Mouse (Mus musculus): ENCODE measurements around the gene Pdss2. TPM values are rescaled to one million over a fixed set of nuclear protein-coding genes. Genes with fewer than 3 reads are reported as not detected.

Pdss2 gene
- total RNA-seq, 1 experiment from 2014 or later, result 19.2 TPM

DNA sequence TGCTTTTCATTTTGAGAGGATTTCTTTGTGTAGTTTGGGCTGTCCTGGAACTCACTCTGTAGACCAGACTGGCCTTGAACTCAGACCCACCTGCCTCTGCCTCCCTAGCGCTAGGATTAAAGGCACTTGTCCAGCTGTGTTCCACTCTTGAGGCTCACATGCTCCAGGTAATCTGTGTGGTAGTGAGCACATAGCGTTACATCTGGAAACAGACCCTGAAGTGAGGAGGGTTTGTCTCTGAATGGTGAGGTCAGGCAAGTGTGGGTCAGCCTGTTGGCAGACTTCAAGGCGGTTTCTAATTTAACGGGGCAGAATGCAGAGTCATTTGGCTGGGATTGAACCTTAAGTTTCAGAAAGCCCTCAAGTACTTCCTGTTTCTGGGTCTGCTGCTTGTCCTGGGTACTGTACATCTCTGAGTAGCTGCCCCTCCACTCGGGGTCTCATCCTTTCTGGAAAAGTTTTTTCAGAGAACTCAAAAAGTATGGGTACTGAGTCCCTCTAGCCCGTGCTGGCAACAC, 264.5 kb downstream of the Pdss2 start:
- no peak for DNase-seq

DNA sequence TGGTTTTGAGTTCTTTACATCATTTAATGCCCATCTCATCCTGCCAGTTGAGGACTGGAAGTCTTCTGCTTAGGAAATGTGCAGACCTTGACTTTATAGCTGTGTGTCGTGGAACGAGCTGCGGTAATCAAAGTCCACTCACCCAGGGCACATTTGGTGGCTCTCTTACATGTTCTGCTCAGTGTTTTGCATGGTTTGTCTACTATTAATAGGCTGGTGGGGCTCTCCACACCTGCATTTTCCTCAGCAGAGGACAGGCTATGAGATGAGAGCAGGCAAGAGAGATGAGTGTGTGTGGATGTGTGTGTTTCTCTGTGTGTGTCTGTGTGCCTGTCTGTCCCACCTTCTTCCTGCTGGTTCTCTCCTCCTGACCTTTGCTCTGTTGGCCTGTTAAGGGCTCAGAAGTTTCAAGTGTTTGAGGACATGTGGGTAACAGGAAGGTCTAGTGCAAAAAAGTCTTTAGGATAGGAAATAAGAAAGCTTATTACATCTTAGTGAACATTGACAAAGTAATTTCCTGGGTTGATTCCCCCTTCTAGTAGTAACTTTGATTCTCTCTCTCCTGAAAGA, 266.2 kb downstream of the Pdss2 start:
- DNase-seq, result no peak

DNA sequence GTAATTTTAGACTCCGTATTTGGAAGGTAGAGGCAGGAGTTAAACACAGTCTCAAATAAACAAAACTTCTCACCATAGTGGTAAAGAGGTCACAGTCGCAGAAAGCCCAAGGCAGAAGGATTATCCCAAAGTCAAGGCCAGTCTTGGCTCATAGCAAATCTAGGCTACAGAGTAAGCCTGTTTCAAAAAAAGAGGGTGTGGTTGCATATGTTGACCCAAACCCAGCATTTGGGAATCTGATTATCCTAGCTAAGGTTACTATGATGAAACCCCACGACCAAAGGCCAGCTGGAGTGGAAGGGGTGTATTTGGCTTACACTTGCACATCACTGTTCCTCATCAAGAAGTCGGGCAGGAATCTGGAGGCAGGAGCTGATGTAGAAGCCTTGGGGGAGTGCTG, 267.0 kb downstream of the Pdss2 start:
- no peak for DNase-seq

DNA sequence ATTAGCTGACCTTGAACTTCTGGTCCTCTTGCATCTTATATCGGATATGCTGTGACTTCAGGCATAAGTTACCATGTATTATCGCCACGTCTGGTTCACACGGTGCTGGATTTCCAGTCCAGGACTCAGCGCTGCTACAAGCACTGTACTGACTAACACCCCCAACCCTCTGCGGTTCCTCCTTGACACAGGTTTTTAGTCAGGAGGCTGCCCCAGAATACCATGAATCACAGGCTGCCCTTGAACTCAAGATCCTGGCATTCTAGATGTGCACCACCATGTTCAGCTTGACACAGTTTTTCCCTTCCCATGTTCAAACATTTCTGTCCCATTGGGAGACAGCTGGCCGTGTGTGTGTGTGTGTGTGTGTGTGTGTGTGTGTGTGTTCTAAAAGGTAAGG, 267.9 kb downstream of the Pdss2 start:
- no peak for DNase-seq

DNA sequence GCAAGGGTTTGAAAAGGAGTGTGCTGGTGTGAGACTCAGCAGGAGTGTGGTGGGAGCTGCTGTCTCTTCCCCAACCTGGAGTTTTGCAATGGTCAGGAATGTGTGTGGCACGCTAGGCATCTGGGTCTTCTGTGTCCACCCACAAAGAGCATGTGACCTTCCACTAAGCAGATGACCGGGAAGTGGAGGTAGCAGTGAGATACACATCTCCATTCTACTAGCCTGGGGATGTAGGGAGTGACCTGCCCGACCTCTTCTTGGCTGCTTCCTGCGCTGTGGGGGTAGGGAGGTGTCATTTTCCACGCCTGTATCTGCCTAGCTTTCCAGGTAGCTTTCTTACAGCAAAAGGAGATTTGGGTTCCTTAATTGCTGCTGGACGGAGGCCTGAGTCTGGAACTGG, 268.3 kb downstream of the Pdss2 start:
- no peak for DNase-seq

DNA sequence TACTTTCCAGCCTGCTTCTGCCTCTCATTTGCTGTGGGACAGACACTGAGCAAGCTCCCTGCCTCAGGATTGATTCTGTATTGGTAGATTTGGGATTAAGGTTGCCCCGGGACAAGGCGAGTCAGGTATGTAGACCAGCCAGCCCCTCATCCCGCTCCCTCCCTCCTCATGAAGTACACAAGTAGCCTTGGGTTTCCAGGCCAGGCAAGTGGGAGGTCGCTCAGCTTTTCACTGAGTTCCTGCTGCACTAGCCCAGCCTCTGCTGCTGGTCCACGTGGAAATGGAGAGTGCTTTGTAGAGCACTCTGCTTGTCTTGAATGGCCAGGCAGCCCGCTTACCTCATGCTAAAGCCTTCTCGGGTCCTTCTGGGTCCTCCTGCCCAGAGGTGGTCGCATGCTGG, 268.7 kb downstream of the Pdss2 start:
- DNase-seq, result no peak

DNA sequence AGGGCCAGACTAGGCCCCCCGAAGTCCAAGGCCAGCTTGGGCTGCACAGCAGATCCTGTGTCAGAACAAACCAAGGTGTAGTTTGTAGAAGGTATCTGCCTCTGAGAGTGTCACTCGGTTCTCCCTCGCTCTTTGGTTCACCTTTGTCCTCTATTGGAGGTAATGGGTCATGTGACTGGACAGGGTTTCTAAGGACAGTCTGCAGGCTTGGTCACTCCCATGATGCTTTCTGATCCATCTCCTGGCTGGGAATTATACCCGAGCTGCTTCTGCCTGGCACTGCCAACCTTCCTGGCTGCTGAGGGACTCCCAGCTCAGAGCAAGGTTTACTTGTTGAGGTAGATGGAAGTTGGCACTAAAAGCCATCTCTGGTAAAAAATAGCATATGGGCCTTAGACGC, 269.6 kb downstream of the Pdss2 start:
- no peak for DNase-seq

DNA sequence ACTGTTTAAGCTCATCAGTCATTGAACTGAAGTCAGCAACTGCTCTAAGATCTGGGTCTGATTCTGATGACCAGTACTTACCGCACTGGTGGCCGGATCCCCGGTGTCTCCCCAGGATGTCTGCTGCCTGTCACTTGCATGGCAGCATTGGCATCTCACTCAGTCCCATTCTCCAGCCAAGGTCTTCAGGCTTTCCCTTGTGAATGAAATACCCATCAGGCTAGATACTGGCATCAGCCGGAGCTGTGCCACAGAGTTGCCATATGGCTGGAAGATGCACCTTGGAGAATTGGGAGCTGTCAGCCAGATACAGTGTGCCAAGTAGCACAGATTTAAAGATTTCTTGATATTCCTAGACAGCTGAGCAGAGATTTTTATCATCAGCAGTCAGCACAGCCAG, 281.3 kb downstream of the Pdss2 start:
- no peak for DNase-seq

DNA sequence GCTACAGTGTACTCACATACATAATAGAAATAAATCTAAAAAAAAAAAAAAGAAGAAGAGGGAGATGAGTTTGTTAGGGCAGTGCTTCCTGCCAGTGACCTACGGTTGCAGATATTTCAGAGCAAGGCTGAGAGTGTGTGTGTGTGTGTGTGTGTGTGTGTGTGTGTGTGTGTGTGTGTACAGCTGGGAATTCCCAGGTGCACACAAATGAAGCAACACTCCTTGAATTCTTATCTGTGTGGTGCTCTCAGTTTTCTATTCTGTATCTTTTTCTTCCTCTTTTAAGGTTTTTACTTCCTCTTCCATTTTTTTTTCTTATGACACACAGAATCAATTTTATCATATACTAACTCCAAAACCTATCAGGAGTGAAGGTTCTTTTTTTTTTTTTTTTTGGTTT, 283.0 kb downstream of the Pdss2 start:
- DNase-seq, result no peak

DNA sequence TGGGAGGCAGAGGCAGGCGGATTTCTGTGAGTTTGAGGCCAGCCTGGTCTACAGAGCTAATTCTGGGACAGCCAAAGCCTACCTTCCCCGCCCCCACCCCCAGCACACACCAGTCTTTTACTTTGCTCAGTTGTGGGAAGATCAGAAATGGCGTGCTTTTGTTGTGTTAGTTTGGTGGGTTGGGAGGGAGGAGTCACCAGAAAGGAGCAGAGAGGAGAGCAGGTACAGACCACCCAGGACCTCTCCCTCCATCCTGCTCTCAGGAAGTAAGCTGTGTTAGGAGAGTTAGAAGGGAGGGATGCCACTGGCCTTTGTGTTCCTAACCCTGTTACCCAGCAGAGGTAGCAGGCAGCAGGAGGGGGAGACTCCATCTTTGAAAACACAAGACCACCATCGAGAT, 285.8 kb downstream of the Pdss2 start:
- DNase-seq, result no peak

DNA sequence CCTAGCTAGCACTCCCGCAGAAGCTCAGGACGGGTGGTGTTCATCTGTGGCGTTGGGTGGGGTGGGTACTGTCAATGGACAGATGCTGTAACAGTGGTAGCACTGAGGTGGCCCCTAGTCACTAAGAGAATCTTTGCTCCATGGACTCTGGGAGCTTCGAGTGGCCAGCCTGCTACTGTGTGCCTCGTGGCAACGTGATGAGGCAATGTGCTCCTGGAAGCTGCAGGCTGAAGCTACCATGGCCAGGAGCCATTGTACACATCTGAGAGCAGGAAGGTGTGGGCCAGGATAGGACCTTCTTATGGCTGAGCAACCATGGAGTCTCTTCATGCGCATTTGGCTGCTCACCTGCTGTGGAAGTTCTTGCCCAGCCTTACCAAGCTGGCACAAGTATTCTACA, 287.9 kb downstream of the Pdss2 start:
- no peak for DNase-seq

DNA sequence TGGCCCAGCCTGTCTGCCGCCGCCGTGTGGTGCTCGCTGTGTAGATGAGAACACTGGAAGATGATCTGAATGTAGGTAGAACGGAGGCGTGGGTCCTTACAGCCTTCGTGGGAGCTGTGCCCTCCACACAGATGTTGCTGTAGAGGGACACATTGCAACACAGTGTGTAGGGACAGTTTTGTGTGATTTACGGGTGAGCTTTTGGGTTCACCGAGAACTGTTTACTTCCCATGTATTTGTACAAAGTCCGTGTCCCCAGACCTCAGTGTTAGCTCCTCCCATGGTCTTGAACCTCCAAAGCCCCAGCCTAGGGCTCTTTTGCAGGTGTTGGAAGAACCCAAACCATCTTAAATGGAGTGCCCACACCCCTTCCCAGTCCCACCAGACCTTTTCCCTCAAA, 291.7 kb downstream of the Pdss2 start:
- no peak for DNase-seq

Other genes starting within 250 kb of the Pdss2 start
- 6.2 and 6.3 TPM in 2 replicates for gene Sobp, start 47.0 kb upstream of the Pdss2 start, total RNA-seq (2021)
- 0.82 TPM in 1 of 2 replicates, not detected in the other for gene 9030612E09Rik, start 46.8 kb upstream of the Pdss2 start, total RNA-seq (2021)